Comparison of ENCODE assay signal across 8 mouse cellular contexts in the genomic region with DNA sequence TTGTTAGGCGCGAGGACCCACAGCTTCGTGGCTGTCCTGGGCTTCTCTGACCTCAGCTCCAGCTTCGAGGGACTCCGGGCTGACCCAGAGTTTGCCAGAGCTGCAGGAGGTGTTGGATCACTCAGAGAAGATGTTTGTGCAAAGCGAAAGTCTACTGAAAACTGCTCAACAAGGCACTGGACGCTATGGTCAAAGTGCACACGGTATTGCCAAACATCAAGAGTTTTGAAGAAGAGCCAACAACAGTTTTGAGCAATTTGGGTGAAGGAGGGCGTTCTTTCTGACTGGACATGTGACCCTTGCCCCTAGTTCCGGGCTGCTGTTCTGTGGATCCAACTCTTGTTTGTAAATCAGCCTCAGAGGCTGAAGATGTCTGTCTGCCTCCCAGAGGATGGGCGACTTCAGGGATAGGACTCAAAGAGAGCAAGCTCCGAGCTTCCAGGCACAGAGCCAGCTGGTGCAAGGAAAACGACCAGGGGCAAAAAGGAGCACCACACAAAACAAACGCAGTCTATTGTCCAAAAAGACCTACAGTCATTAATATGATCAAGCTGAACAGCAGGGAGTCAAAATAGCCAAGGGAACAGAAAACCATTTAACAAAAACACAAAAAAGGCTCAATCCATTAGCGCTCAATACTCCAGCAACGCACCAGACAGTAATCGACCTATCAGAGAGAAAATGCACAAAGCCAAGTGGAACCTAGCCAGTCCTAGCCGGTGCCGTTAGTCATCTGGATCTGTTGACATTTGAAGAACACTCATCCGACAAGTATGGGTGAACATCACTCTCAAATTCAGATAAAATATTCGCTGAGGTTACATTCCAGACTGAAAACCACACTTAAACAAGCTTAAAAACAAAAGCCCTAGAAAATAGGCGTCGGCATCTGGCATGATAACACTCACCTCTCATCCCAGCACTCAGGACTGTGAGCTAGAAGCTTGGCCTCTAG. TPM values are rescaled to one million over a fixed set of nuclear protein-coding genes. Genes with fewer than 3 reads are reported as not detected.
DNase-seq lines count a peak whose midpoint lies in the region; ATAC-seq lines count a peak whose summit lies in the region.
"Had no signal": no experiment of that assay in that cellular context is flagged by ENCODE, and none has a peak within 500 bp of the region (broad histone marks: within the 10 kb centered on the region; RNA-seq: fewer than 3 reads in every experiment).

No protein-coding gene starts in this region.

- no peak overlapping the region for H3K4me3 ChIP-seq in neural tube, embryonic 13.5 days

- ATAC-seq in neural tube, embryonic 13.5 days (ENCODE audit: low read depth), result no peak
- no peak for ATAC-seq in megakaryocyte-erythroid progenitor cell, adult 5-6 weeks (replicated peaks; ENCODE audit: low FRiP score, low TSS enrichment, poor library complexity, severe bottlenecking)

- H3K9me3 ChIP-seq in neural tube, embryonic 13.5 days, result no peaks in the 10 kb centered on the region

- peak overlapping the region; percentile 28 for H3K4me2 ChIP-seq in neural tube, embryonic 13.5 days

- H3K27ac ChIP-seq in neural tube, embryonic 13.5 days (replicated peaks), result peak overlapping the region; percentile 15; the same call in 1 of the 2 replicates
- H3K27ac ChIP-seq: macrophage had no signal

- peak; percentile 59 for DNase-seq in ovary, adult 18-20 months (ENCODE audit: low spot score)
- no peak for DNase-seq in ovary, postnatal 10 days (ENCODE audit: low spot score)
- peak; percentile 65 for DNase-seq in adrenal gland, postnatal 25 days
- peak; percentile 42 for DNase-seq in heart, adult 8-10 months (ENCODE audit: low spot score)
- DNase-seq in kidney, postnatal 36 days, result peak; percentile 77 to 86

- H3K4me1 ChIP-seq in neural tube, embryonic 13.5 days (replicated peaks), result peaks cover 15% of the 10 kb centered on the region

- H3K9ac ChIP-seq in neural tube, embryonic 13.5 days, result no peak overlapping the region

- no peaks in the 10 kb centered on the region for H3K27me3 ChIP-seq in neural tube, embryonic 13.5 days

- 45% methylated on average over 23 of the region's 23 CpGs for WGBS in neural tube, embryonic 13.5 days

- peaks cover 11% of the 10 kb centered on the region for H3K36me3 ChIP-seq in neural tube, embryonic 13.5 days

RNA-seq across cellular contexts. Expression of a gene that starts 55.8 kb away (rescaled TPM):
- total RNA-seq in adrenal gland, postnatal 25 days (2021), result 17.2 and 31.9 TPM in 2 replicates
- 100 to 1,000 TPM in 1 of 4 experiments, 10 to 100 TPM in 3; 77.7 to 103 (median 89.0) TPM for total RNA-seq in heart, adult 8-10 months (2022)
- 10.4 and 11.2 TPM in 2 replicates for polyA plus RNA-seq in neural tube, embryonic 13.5 days (2015; fragmentation: Nextera tagmentation; extraction: Ambion mirVana)
- 3.1 and 3.6 TPM in 2 replicates for total RNA-seq in megakaryocyte-erythroid progenitor cell, adult 5-6 weeks (2014; fragmentation: Nextera tagmentation)
- total RNA-seq in megakaryocyte-erythroid progenitor cell, adult 5-6 weeks (2017), result 0.80 and 4.1 TPM in 2 replicates

RNA-seq across cellular contexts. Expression of a gene that starts 56.9 kb away (rescaled TPM):
- total RNA-seq in adrenal gland, postnatal 25 days (2021), result 98.8 and 117 TPM in 2 replicates
- total RNA-seq in heart, adult 8-10 months (2022), result 10 to 100 TPM; 72.4 to 87.0 (median 78.7) TPM
- 130 and 134 TPM in 2 replicates for polyA plus RNA-seq in neural tube, embryonic 13.5 days (2015; fragmentation: Nextera tagmentation; extraction: Ambion mirVana)
- 138 TPM in 2 replicates for total RNA-seq in megakaryocyte-erythroid progenitor cell, adult 5-6 weeks (2014; fragmentation: Nextera tagmentation)
- total RNA-seq in megakaryocyte-erythroid progenitor cell, adult 5-6 weeks (2017), result 77.5 and 90.8 TPM in 2 replicates
